Mouse (Mus musculus) layer of hippocampus, adult 6 months (tissue): ENCODE measurements around the gene Idnk. TPM values are rescaled to one million over a fixed set of nuclear protein-coding genes. Genes with fewer than 3 reads are reported as not detected.

Source experiments
- long read RNA-seq, 2 experiments: library from polyadenylated mRNA; unstranded; transcript quantifications; one replicate each; pipeline ENCODE4 v2.0.0; 2019 to 2020
- polyA plus RNA-seq: library from polyadenylated mRNA; unstranded; fragments of <200 nt; fragmentation: Nextera tagmentation; gene quantifications from 2 replicates; pipeline ENCODE4 v1.2.3, GENCODE M21; 2021

The Idnk gene
- polyA plus RNA-seq = 61.7 and 64.1 TPM in 2 replicates
- long read RNA-seq, experiment 1, transcript Idnk-202 (4 exons, 1,462 nt) = major isoform, 42 of 52 reads
- long read RNA-seq, experiment 1, partial matches to known transcripts = 1 of 52 reads
- long read RNA-seq, experiment 1, other reads (novel, unspliced or antisense) = 4 of 52 reads
- long read RNA-seq, experiment 2, transcript Idnk-204 (3 exons, 1,898 nt) = minor isoform, 6 of 49 reads
- long read RNA-seq, experiment 2, transcript Idnk-202 (4 exons, 1,462 nt) = major isoform, 29 of 49 reads
- long read RNA-seq, experiment 2, partial matches to known transcripts = 1 of 49 reads
- long read RNA-seq, experiment 2, other reads (novel, unspliced or antisense) = 13 of 49 reads

DNA sequence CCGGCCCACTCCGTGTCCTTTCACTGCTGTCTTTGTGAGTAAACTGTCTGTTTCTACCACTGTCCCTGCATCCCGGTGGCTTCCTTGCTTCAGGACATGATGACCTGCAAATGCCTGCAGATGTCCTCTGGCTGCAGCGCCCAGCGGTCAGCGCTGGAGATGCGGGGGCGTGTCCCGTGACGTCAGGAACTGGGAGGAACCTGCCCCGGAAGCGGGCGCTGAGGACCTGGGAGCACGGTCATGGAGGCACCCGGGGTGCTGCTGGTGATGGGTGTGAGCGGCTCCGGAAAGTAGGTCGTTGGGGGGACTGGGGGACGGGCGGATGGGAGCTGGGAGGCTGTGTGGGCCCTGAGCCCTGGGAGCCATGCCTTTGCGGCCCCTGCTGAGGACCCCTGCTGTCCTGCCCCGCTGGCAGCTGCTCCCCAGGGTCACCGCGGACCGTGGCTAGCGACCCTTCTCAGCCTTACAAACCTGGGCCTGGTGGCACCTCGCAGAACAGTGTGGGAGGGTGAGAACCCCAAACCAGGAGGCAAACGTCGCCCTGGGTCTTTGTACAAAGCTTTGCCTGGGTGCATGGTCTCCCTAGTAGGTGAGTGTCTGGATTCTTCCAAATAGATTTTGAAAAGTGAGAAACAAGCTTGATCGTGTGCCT lies at the start of gene Idnk:
Gene Idnk, plus strand, starts transcription at position 203 of the 652 bp plus-strand sequence.

DNA sequence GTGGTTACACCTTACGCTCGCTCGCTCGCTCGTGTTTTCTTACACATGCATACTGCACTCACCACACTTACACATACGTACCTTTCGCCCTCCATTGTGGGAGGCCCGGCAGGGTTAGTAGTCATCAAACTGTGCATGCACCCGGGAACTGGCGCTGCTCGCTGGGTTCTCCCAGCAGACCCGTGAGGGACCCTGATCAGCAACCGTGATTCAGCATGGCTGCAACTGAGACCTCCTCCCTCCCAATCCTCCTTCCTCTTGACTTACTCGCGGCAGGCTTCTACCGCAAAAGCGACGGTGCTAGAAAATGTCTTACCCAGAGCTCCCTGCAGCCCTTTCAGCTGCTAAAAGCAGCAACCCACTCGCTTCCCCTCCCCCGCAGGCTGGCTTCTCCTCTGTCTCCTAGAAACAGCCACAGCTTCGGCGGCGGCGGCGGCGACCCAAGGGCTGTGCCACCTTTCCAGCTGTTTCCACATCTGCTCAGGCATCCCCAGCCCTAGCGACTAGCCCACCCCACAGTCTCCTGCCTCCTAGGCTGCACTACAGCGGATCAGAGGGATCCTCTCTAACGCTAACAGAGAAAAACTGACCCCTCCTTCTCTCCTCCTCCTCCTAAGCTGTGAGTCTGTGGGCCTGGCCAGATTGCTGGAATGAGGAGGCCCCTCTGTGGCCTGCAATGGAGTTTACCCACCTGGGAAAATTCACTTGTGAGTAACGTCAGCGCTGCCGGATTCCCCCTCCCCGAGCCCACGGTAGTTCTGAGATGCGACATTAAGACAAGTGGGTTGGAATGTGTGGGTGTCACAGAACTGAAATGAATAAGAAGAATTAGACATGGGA lies 44.2 kb upstream of the Idnk start, which contains the start of gene Klhl3:
Gene Klhl3, minus strand, starts transcription at position 532 of the 840 bp plus-strand sequence.

GRCm38 (mm10) chr13:58128396-58128767 lies 29.1 kb upstream of the Idnk start, which contains the start of gene Hnrnpa0:
Gene Hnrnpa0, minus strand, starts transcription at chr13:58128556.

Other genes with a start within 250 kb of the Idnk start
- 92.0 and 98.9 TPM in 2 replicates for gene Spock1, start 249.3 kb upstream of the Idnk start, polyA plus RNA-seq
- 21.1 and 49.0 TPM in 2 replicates for gene Klhl3, start 44.1 kb upstream of the Idnk start, polyA plus RNA-seq
- 12.5 and 16.8 TPM in 2 replicates for gene Hnrnpa0, start 29.1 kb upstream of the Idnk start, polyA plus RNA-seq
- gene Ubqln1, start 58.0 kb downstream of the Idnk start, polyA plus RNA-seq = 56.3 and 68.7 TPM in 2 replicates
- gene Gkap1, start 118.0 kb downstream of the Idnk start, polyA plus RNA-seq = 5.3 and 7.8 TPM in 2 replicates
- 0.35 and 0.63 TPM in 2 replicates for gene Kif27, start 201.5 kb downstream of the Idnk start, polyA plus RNA-seq
- gene 2210016F16Rik, start 227.6 kb downstream of the Idnk start, polyA plus RNA-seq = 16.0 and 17.9 TPM in 2 replicates
- gene Rmi1, start 244.6 kb downstream of the Idnk start, polyA plus RNA-seq = 9.2 and 9.5 TPM in 2 replicates
- gene Hnrnpk, start 245.7 kb downstream of the Idnk start, polyA plus RNA-seq = 376 and 385 TPM in 2 replicates